ENCODE assay signal across 10 mouse cellular contexts in genomic region chr3:84852877-84853276, GRCm38 (mm10). TPM values are rescaled to one million over a fixed set of nuclear protein-coding genes. Genes with fewer than 3 reads are reported as not detected.
DNase-seq lines count a peak whose midpoint lies in the region; ATAC-seq and TF ChIP-seq lines count a peak whose summit lies in the region.
"Had no signal": no experiment of that assay in that cellular context is flagged by ENCODE, and none has a peak within 500 bp of the region (broad histone marks: within the 10 kb centered on the region; RNA-seq: fewer than 3 reads in every experiment).

No protein-coding gene starts in this region.

- H3K9ac ChIP-seq in heart, adult 2 months (ENCODE audit: low read depth, low read length) = no peak overlapping the region

- intact Hi-C loops in gastrocnemius, adult 2 months (cut with DNase I) = no loop called here
- intact Hi-C loops in heart, adult 2 months (cut with DNase I) = loop anchor here (2.0 to 10.0 kb wide), 2 partner anchors 14 to 508 kb away; no protein-coding TSS in a partner anchor

- H3K4me1 ChIP-seq in heart, adult 2 months (ENCODE audit: control insufficient read depth, insufficient read depth, low read length) = peaks cover 25% of the 10 kb centered on the region

- ATAC-seq in megakaryocyte, adult 5-6 weeks (ENCODE audit: poor library complexity, severe bottlenecking) = peak; percentile 51
- no peak for ATAC-seq in frontal cortex, adult (ENCODE audit: low TSS enrichment)
- ATAC-seq: forebrain, embryonic 16.5 days had no signal

- peak; percentile 35; the same call in 1 of the 2 replicates for TF ChIP-seq POLR2A in heart, adult 2 months (IDR thresholded peaks at IDR 0.05; ENCODE audit: insufficient read depth, low read depth, low read length)

- peak overlapping the region; percentile 73 for H3K27ac ChIP-seq in gastrocnemius, adult 2 months
- peak overlapping the region; percentile 61 for H3K27ac ChIP-seq in heart, adult 2 months

- WGBS in heart, adult 2 months = 26% methylated on average over 7 of the region's 7 CpGs

- peak; percentile 98 for TF ChIP-seq EP300 in heart, adult 2 months (IDR thresholded peaks at IDR 0.05; ENCODE audit: insufficient read depth, low read depth, low read length)

- DNase-seq in gastrocnemius, adult 2 months = peak; percentile 37
- DNase-seq in gastrocnemius, postnatal 4 days (ENCODE audit: low spot score in 2 of 2) = no peak
- DNase-seq in heart, adult 2 months = peak; percentile 68 to 80
- peak; percentile 76 for DNase-seq in kidney, adult 9 months
- no peak for DNase-seq in cerebellum, adult 9-11 months
- no peak for DNase-seq in left cerebral cortex, adult 11 months (ENCODE audit: low spot score)
- DNase-seq: B cell, adult 2 months had no signal

- H3K4me3 ChIP-seq in gastrocnemius, adult 2 months = peak overlapping the region; percentile 18; the same call in 1 of the 2 replicates
- 0 out of 2 replicates have a peak overlapping the region, but pooled peaks have one; percentile 13 for H3K4me3 ChIP-seq in heart, adult 2 months

- TF ChIP-seq CTCF in gastrocnemius, adult 2 months (IDR thresholded peaks at IDR 0.05) = no peak; the same call in 1 of the 2 replicates
- TF ChIP-seq CTCF in heart, adult 2 months (IDR thresholded peaks at IDR 0.05) = no peak

- 0 out of 2 replicates have a peak, but pooled peaks cover 4% of the 10 kb centered on the region for H3K79me2 ChIP-seq in heart, adult 2 months (replicated peaks; ENCODE audit: control insufficient read depth, insufficient read depth, low read length)

- H3K27me3 ChIP-seq in heart, adult 2 months (ENCODE audit: control insufficient read depth, insufficient read depth, low read length) = no peaks in the 10 kb centered on the region

- peaks cover 26% of the 10 kb centered on the region for H3K36me3 ChIP-seq in heart, adult 2 months (ENCODE audit: control insufficient read depth, insufficient read depth, low read length)

RNA-seq across cellular contexts. Expression of gene Fbxw7, which starts 37.8 kb away (rescaled TPM):
- 10 to 100 TPM; 12.1 to 27.7 TPM for total RNA-seq in gastrocnemius, adult 2 months (2021)
- total RNA-seq in gastrocnemius, postnatal 4 days (2021) = 10 to 100 TPM; 41.8 to 49.6 TPM
- 10 to 100 TPM; 42.8 to 44.9 TPM for total RNA-seq in heart, adult 2 months (2021)
- polyA plus RNA-seq in heart, adult 2 months (2012; rRNA removed) = 14.3 and 34.5 TPM in 2 replicates
- 7.8 and 8.2 TPM in 2 replicates for total RNA-seq in megakaryocyte, adult 5-6 weeks (2015)
- total RNA-seq in megakaryocyte, adult 5-6 weeks (2017) = 18.7 and 19.8 TPM in 2 replicates

Comparison
In these comparisons a context has a peak if more than half of its experiments do, and no peak if none do; other contexts are left out.
1. DNase-seq: peak in gastrocnemius, adult 2 months (single experiment), heart, adult 2 months (2 of 2) and kidney, adult 9 months (single experiment); none in gastrocnemius, postnatal 4 days (0 of 2), cerebellum, adult 9-11 months (single experiment) and left cerebral cortex, adult 11 months (single experiment).